Mouse (Mus musculus) heart, adult 9 months (tissue): ENCODE measurements at regions not wholly inside any gene's neighbourhood (a gene's known extent, or its start where the extent isn't known, plus 50 kb on each side); places are given as distances from the start of the nearest gene placed in this dataset.

Experiments
- DNase-seq, 2 experiments: peaks; one replicate each; pipeline ENCODE4 v3.0.0; 2022; ENCODE audit warnings: low spot score in 2 of 2

DNA sequence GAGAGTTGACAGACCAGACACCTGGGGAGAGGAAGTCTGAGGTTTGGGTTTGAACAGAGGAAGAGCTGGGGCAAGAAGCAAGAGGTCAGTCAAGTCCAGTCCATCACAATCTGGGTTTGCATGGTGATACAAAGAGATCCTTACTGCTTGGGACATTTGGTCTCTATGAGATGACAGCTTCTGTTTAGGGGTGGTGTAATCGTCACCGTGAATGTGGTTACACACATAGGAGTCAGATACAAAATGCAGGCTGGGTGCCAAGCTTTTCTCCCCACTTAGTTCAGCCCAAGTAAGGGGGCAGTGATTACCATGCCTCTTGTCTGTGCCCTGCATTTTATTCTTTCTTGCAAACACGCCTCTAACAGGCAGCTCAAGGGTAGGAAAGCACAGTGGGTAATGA lies 108.9 kb downstream of the Qrsl1 start:
- DNase-seq = no peak

- DNase-seq = no peak
Observed at GRCm38 (mm10) chr10:43794587-43794986, 107.0 kb downstream of the Qrsl1 start.

DNA sequence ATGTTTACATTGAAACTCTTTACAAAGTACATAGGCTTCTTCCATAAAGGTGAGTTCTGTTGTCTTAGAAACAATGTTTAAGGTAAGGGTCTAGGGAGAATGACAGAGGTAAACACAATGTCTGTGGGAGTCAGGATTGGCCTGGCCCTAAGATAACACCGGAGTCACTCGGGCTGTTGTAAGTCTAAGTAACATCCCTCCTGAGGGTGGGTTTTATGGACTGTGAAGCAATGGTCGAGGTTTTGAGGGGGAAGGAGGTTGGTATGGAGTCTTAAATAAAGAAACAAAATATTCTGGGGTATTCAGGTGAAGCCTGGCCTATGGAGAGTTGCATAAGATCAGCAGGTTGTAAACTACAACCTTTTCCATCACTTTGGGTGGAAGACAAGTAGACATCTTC lies 101.5 kb downstream of the Qrsl1 start:
- no peak for DNase-seq

- no peak for DNase-seq
Observed at GRCm38 (mm10) chr10:43815291-43815690, 86.3 kb downstream of the Qrsl1 start.

DNA sequence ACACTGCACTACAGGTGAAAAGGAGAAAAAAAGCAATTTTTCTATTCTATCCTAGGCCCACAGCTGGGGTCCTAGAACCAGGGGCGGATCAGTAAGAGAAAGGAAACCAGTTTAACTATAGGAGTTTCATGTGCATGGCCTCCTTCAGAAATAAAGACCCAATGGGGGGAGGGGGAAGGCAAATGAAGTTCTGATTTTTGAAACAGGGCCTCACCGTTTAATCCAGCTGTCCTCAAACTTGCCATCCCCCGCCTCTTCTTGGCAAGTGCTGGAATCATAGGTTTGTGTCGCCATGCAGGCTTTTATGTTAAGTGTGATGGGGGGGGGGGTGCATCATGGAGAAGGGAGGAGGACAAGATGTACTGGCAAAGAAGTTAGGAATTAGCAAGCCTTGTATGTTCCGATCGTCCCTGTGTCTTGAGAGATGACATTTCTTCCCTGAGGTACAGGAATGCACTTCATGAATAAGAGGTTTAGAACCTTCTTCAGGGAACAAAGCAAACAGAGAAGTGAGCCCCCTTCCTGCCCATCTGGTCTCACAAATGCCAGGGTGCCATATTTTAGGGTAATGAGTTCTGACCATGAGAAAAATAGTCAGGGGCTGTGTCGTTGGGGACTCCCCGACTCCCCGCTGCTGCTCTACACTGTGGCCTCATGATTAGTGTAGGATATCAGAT lies 83.9 kb downstream of the Qrsl1 start:
- no peak for DNase-seq

- DNase-seq = no peak
Observed at GRCm38 (mm10) chr10:43818623-43819022, 82.9 kb downstream of the Qrsl1 start.

- no peak for DNase-seq
Observed at GRCm38 (mm10) chr10:43819434-43819833, 82.1 kb downstream of the Qrsl1 start.

GRCm38 (mm10) chr10:43822615-43823014 lies 78.9 kb downstream of the Qrsl1 start:
- DNase-seq = no peak

DNA sequence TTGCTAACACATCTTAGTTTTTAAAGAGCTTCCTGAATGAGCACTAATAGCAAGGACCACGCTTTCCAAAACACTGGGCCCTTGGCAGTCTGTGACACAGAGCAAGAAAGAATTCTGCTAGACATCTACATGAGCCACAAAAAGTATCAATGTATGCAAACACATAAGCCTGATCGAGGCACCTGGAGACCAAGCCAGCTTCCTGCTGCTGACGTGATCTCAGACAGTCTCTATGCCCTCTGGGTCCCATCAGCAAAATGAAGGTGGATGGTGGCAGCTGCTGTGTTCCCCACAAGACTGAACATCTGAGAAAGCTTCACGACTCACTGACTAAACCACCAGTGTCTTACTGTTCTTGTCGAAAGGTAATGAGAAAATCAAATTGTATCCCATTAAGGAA lies 77.5 kb downstream of the Qrsl1 start:
- DNase-seq = no peak
